ENCODE assay signal across 7 mouse cellular contexts in genomic region chr19:59260718-59261442, GRCm38 (mm10). TPM values are rescaled to one million over a fixed set of nuclear protein-coding genes. Genes with fewer than 3 reads are reported as not detected.
DNase-seq lines count a peak whose midpoint lies in the region; ATAC-seq and TF ChIP-seq lines count a peak whose summit lies in the region.

Gene Slc18a2 (plus strand): TSS chr19:59260896.

- under 1% methylated on average over 55 of the region's 55 CpGs for WGBS in intestine, embryonic 16.5 days
- WGBS in midbrain, embryonic 15.5 days: 1% methylated on average over 54 of the region's 55 CpGs

- H3K36me3 ChIP-seq in E14TG2a.4 (ENCODE audit: insufficient read depth, low read length) (no peaks in the 10 kb centered on the region), MEL (ENCODE audit: control insufficient read depth in 1 of 2, insufficient read depth in 2 of 2, low read length in 2 of 2) (peaks cover 0 to 11% of the 10 kb centered on the region in 2 experiments; a peak in 2 of 4 replicates)
- no peaks in the 10 kb centered on the region for H3K36me3 ChIP-seq in intestine, embryonic 16.5 days (ENCODE audit: control insufficient read depth, insufficient read depth, low read length)
- no peaks in the 10 kb centered on the region for H3K36me3 ChIP-seq in midbrain, embryonic 15.5 days (replicated peaks)

- peak within 1 kb of the TSS; percentile 84 for H3K4me2 ChIP-seq in intestine, embryonic 16.5 days (ENCODE audit: low read depth, low read length)
- peak within 1 kb of the TSS; percentile 55 for H3K4me2 ChIP-seq in midbrain, embryonic 15.5 days

- H3K4me3 ChIP-seq in E14TG2a.4 (replicated peaks; ENCODE audit: low read length) (peak within 1 kb of the TSS; percentile 78), MEL (ENCODE audit: control insufficient read depth in 1 of 2, insufficient read depth in 1 of 2, low read depth in 2 of 2, low read length in 2 of 2) (peak within 1 kb of the TSS; percentile 68 to 72)
- H3K4me3 ChIP-seq in intestine, embryonic 16.5 days (ENCODE audit: low read length): peak within 1 kb of the TSS; percentile 48
- H3K4me3 ChIP-seq in midbrain, embryonic 15.5 days: peak within 1 kb of the TSS; percentile 31

- peak; percentile 63 for DNase-seq in MEL (ENCODE audit: low read depth, low spot score)
- DNase-seq in urinary bladder, adult 2 months (ENCODE audit: low spot score): no peak
- no peak for DNase-seq in left cerebral cortex, adult 18-20 months (ENCODE audit: low spot score in 2 of 2)

- TF ChIP-seq EP300 in MEL (IDR thresholded peaks at IDR 0.05; ENCODE audit: low read depth in 1 of 2, low read length in 2 of 2): peak in 1 of 2 experiments; percentile 56; a peak in 2 of 4 replicates

- peaks cover 73% of the 10 kb centered on the region for H3K27me3 ChIP-seq in E14TG2a.4 (ENCODE audit: insufficient read depth, low read length)
- H3K27me3 ChIP-seq in MEL (ENCODE audit: control insufficient read depth in 1 of 2, insufficient read depth in 2 of 2, low read length in 2 of 2): no peaks in the 10 kb centered on the region; a peak in 1 of 4 replicates
- H3K27me3 ChIP-seq in intestine, embryonic 16.5 days (replicated peaks; ENCODE audit: control insufficient read depth, insufficient read depth, low read length): peaks cover 7% of the 10 kb centered on the region; the same call in 1 of the 2 replicates
- peaks cover 20% of the 10 kb centered on the region for H3K27me3 ChIP-seq in midbrain, embryonic 15.5 days (replicated peaks)

- H3K4me1 ChIP-seq in E14TG2a.4 (replicated peaks; ENCODE audit: low read depth, low read length) (peaks cover 12% of the 10 kb centered on the region), MEL (ENCODE audit: control insufficient read depth in 1 of 2, insufficient read depth in 2 of 2, low read length in 2 of 2) (peaks cover 0 to 19% of the 10 kb centered on the region in 2 experiments; a peak in 3 of 4 replicates)
- H3K4me1 ChIP-seq in intestine, embryonic 16.5 days (ENCODE audit: control insufficient read depth, insufficient read depth, low read length): peaks cover 6% of the 10 kb centered on the region
- peaks cover 24% of the 10 kb centered on the region for H3K4me1 ChIP-seq in midbrain, embryonic 15.5 days

- H3K27ac ChIP-seq in MEL (ENCODE audit: control insufficient read depth, low read depth, low read length): peak within 1 kb of the TSS; percentile 27
- no peak within 1 kb of the TSS for H3K27ac ChIP-seq in intestine, embryonic 16.5 days (ENCODE audit: low read length)
- peak within 1 kb of the TSS; percentile 4; the same call in 1 of the 2 replicates for H3K27ac ChIP-seq in midbrain, embryonic 15.5 days

- no peak for TF ChIP-seq CTCF in E14TG2a.4 (conservative IDR thresholded peaks at IDR 0.05; ENCODE audit: low read length)
- TF ChIP-seq CTCF in MEL (IDR thresholded peaks at IDR 0.05 in 2 of 3, conservative IDR thresholded peaks at IDR 0.05 in 1 of 3; ENCODE audit: control insufficient read depth in 1 of 3, insufficient read depth in 1 of 3, low read depth in 2 of 3, low read length in 3 of 3, poor library complexity in 1 of 3, severe bottlenecking in 1 of 3): no peak

- TF ChIP-seq POLR2A in MEL (IDR thresholded peaks at IDR 0.05; ENCODE audit: control insufficient read depth in 1 of 2, insufficient read depth in 1 of 2, low read depth in 1 of 2, low read length in 2 of 2, poor library complexity in 1 of 2): peak in 1 of 2 experiments; percentile 36; a peak in 1 of 4 replicates

- 0 out of 2 replicates have a peak, but pooled peaks have one; percentile 37 for ATAC-seq in erythroid progenitor cell, adult 5-6 weeks (replicated peaks; ENCODE audit: low FRiP score, poor library complexity, severe bottlenecking)
- peak; percentile 76 for ATAC-seq in intestine, embryonic 16.5 days
- ATAC-seq in midbrain, embryonic 15.5 days (replicated peaks): peak; percentile 71

- peaks cover 9% of the 10 kb centered on the region; the same call in 1 of the 2 replicates for H3K9me3 ChIP-seq in E14TG2a.4 (ENCODE audit: low read length)
- no peaks in the 10 kb centered on the region for H3K9me3 ChIP-seq in MEL (replicated peaks; ENCODE audit: insufficient read depth, low read length)
- no peaks in the 10 kb centered on the region for H3K9me3 ChIP-seq in intestine, embryonic 16.5 days (ENCODE audit: control insufficient read depth, low read length)
- H3K9me3 ChIP-seq in midbrain, embryonic 15.5 days: no peaks in the 10 kb centered on the region

- no peaks in the 10 kb centered on the region for H3K79me2 ChIP-seq in MEL (ENCODE audit: control insufficient read depth, insufficient read depth, low read length, poor library complexity)

- TF ChIP-seq RAD21 in MEL (IDR thresholded peaks at IDR 0.05; ENCODE audit: low read depth, low read length): no peak

- peak within 1 kb of the TSS; percentile 60 for H3K9ac ChIP-seq in MEL (ENCODE audit: control insufficient read depth, low read depth, low read length, poor library complexity, severe bottlenecking)
- peak within 1 kb of the TSS; percentile 54 for H3K9ac ChIP-seq in intestine, embryonic 16.5 days (ENCODE audit: low read depth, low read length)
- H3K9ac ChIP-seq in midbrain, embryonic 15.5 days: peak within 1 kb of the TSS; percentile 39

TF ChIP-seq in MEL, 35 proteins besides CTCF, POLR2A, EP300 and RAD21:
- no peak for TF ChIP-seq KAT2A (conservative IDR thresholded peaks at IDR 0.05; ENCODE audit: low read depth, low read length)
- no peak for TF ChIP-seq USF2 (IDR thresholded peaks at IDR 0.05; ENCODE audit: borderline replicate concordance in 1 of 2, insufficient read depth in 1 of 2, low read depth in 1 of 2, low read length in 2 of 2)
- peak; percentile 83 for TF ChIP-seq ETS1 (IDR thresholded peaks at IDR 0.05; ENCODE audit: low read depth, low read length)
- 0 out of 2 replicates have a peak, but pooled peaks have one; percentile 22 for TF ChIP-seq ZKSCAN1 (IDR thresholded peaks at IDR 0.05; ENCODE audit: low read depth, low read length)
- TF ChIP-seq RCOR1 (IDR thresholded peaks at IDR 0.05; ENCODE audit: low read depth, low read length): no peak; the same call in 1 of the 2 replicates
- no peak for TF ChIP-seq POLR2AphosphoS2 (IDR thresholded peaks at IDR 0.05; ENCODE audit: low read length)
- TF ChIP-seq MAZ (IDR thresholded peaks at IDR 0.05; ENCODE audit: low read depth, low read length): peak; percentile 85
- no peak for TF ChIP-seq GABPA (IDR thresholded peaks at IDR 0.05; ENCODE audit: low read depth, low read length)
- no peak for TF ChIP-seq E2F4 (IDR thresholded peaks at IDR 0.05; ENCODE audit: borderline replicate concordance, low read depth, low read length)
- no peak for TF ChIP-seq SIN3A (IDR thresholded peaks at IDR 0.05; ENCODE audit: low read length)
- no peak for TF ChIP-seq ELF1 (IDR thresholded peaks at IDR 0.05; ENCODE audit: low read depth, low read length)
- peak; percentile 63 for TF ChIP-seq TCF12 (IDR thresholded peaks at IDR 0.05; ENCODE audit: low read depth, low read length)
- no peak for TF ChIP-seq MYC (IDR thresholded peaks at IDR 0.05; ENCODE audit: low read depth, low read length)
- TF ChIP-seq SMC3 (IDR thresholded peaks at IDR 0.05; ENCODE audit: low read depth, low read length): no peak
- no peak for TF ChIP-seq POLR2AphosphoS5 (IDR thresholded peaks at IDR 0.05; ENCODE audit: borderline replicate concordance, low read depth, low read length)
- TF ChIP-seq MAFK (IDR thresholded peaks at IDR 0.05; ENCODE audit: borderline replicate concordance, low read depth, low read length): no peak
- TF ChIP-seq TAL1 (IDR thresholded peaks at IDR 0.05; ENCODE audit: low read length): no peak
- no peak for TF ChIP-seq MEF2A (IDR thresholded peaks at IDR 0.05; ENCODE audit: extremely low read depth, insufficient replicate concordance, low read depth, low read length, poor library complexity, severe bottlenecking)
- TF ChIP-seq CHD1 (IDR thresholded peaks at IDR 0.05; ENCODE audit: low read depth, low read length): no peak
- TF ChIP-seq NELFE (IDR thresholded peaks at IDR 0.05; ENCODE audit: low read depth, low read length): no peak
- TF ChIP-seq MXI1 (IDR thresholded peaks at IDR 0.05; ENCODE audit: low read depth, low read length): no peak
- no peak for TF ChIP-seq UBTF (IDR thresholded peaks at IDR 0.05; ENCODE audit: borderline replicate concordance, insufficient read depth, low read depth, low read length)
- no peak for TF ChIP-seq ZMIZ1 (IDR thresholded peaks at IDR 0.05; ENCODE audit: low read depth, low read length)
- no peak for TF ChIP-seq MYB (IDR thresholded peaks at IDR 0.05; ENCODE audit: low read depth, low read length)
- no peak for TF ChIP-seq NRF1 (IDR thresholded peaks at IDR 0.05; ENCODE audit: insufficient read depth, low read depth, low read length, poor library complexity, severe bottlenecking)
- no peak; the same call in 1 of the 2 replicates for TF ChIP-seq CHD2 (IDR thresholded peaks at IDR 0.05; ENCODE audit: low read length)
- TF ChIP-seq BHLHE40 (IDR thresholded peaks at IDR 0.05; ENCODE audit: borderline replicate concordance, low read depth, low read length): peak; percentile 70; the same call in 1 of the 2 replicates
- TF ChIP-seq ZNF384 (IDR thresholded peaks at IDR 0.05; ENCODE audit: low read depth, low read length): no peak
- TF ChIP-seq ZC3H11A (IDR thresholded peaks at IDR 0.05; ENCODE audit: low read depth, low read length): no peak
- TF ChIP-seq USF1 (IDR thresholded peaks at IDR 0.05; ENCODE audit: low read depth, low read length): peak; percentile 70
- TF ChIP-seq GATA1 (IDR thresholded peaks at IDR 0.05; ENCODE audit: low read depth, low read length): peak; percentile 22; the same call in 1 of the 2 replicates
- TF ChIP-seq TBP (IDR thresholded peaks at IDR 0.05; ENCODE audit: low read depth, low read length): no peak
- TF ChIP-seq HCFC1 (IDR thresholded peaks at IDR 0.05; ENCODE audit: low read depth, low read length): no peak; the same call in 1 of the 2 replicates
- no peak for TF ChIP-seq MAX (IDR thresholded peaks at IDR 0.05; ENCODE audit: low read length)

RNA-seq across cellular contexts. Expression of gene Slc18a2, which starts in this region (rescaled TPM):
- 1.0 and 1.5 TPM in 2 replicates for total RNA-seq in MEL (2012; rRNA removed)
- 1 to 10 TPM in 1 of 2 experiments, not detected in 1; 4.2 TPM for polyA plus RNA-seq in MEL (2012; ENCODE audit: insufficient read depth in 1 of 2, insufficient read length in 2 of 2, low read depth in 1 of 2, low replicate concordance in 2 of 2, missing spikeins in 1 of 2)
- total RNA-seq in erythroid progenitor cell, adult 5-6 weeks (2015; ENCODE audit: low replicate concordance): 2.1 and 2.9 TPM in 2 replicates
- 0.23 and 1.0 TPM in 2 replicates for total RNA-seq in erythroid progenitor cell, adult 5-6 weeks (2017; ENCODE audit: low replicate concordance)
- 7.5 and 7.9 TPM in 2 replicates for polyA plus RNA-seq in intestine, embryonic 16.5 days (2015; fragmentation: Nextera tagmentation; extraction: Ambion mirVana)
- polyA plus RNA-seq in midbrain, embryonic 15.5 days (2015; fragmentation: Nextera tagmentation; extraction: Ambion mirVana): 21.8 and 28.3 TPM in 2 replicates
- polyA plus RNA-seq in urinary bladder, adult 2 months (2012; rRNA removed): 0.25 and 0.29 TPM in 2 replicates
- total RNA-seq in left cerebral cortex, adult 18-20 months (2021): under 1 TPM in 1 of 2 experiments, not detected in 1; 0.21 TPM
